Mouse (Mus musculus) frontal cortex, postnatal 25 days (tissue): ENCODE measurements around the gene Tctex1d4.

ENCODE experiments used
- DNase-seq, 2 experiments: peaks; one replicate each; pipeline ENCODE4 v3.0.0; 2022; ENCODE audit warnings: low spot score in 2 of 2

The Tctex1d4 gene

GRCm38 (mm10) chr4:117126675-117127290 lies at the start of gene Tctex1d4:
Tctex1d4 (plus strand) TSS chr4:117126794.
- DNase-seq: no peak

- DNase-seq: no peak
These were observed 38.5 kb upstream of the Tctex1d4 start for GRCm38 (mm10) chr4:117087948-117088640.

GRCm38 (mm10) chr4:117090586-117090985 lies 36.0 kb upstream of the Tctex1d4 start:
- no peak for DNase-seq

- DNase-seq: no peak
These were observed 31.8 kb upstream of the Tctex1d4 start for GRCm38 (mm10) chr4:117094626-117095361.

GRCm38 (mm10) chr4:117095551-117096452 lies 30.8 kb upstream of the Tctex1d4 start, which contains the start of gene Ptch2:
Ptch2 (plus strand) TSS chr4:117096075.
- peak in 1 of 2 experiments; percentile 14 for DNase-seq

- DNase-seq: no peak
These were observed 29.9 kb upstream of the Tctex1d4 start for GRCm38 (mm10) chr4:117096666-117097065.

- DNase-seq: no peak
These were observed 28.4 kb upstream of the Tctex1d4 start for GRCm38 (mm10) chr4:117097969-117098763.

GRCm38 (mm10) chr4:117098764-117099036 lies 27.9 kb upstream of the Tctex1d4 start:
- no peak for DNase-seq

- no peak for DNase-seq
These were observed 26.6 kb upstream of the Tctex1d4 start for GRCm38 (mm10) chr4:117100036-117100435.

- no peak for DNase-seq
These were observed 25.4 kb upstream of the Tctex1d4 start for GRCm38 (mm10) chr4:117101218-117101617.

GRCm38 (mm10) chr4:117104672-117105071 lies 21.9 kb upstream of the Tctex1d4 start:
- no peak for DNase-seq

- no peak for DNase-seq
These were observed 21.5 kb upstream of the Tctex1d4 start for GRCm38 (mm10) chr4:117105127-117105526.

- DNase-seq: no peak
These were observed 18.6 kb upstream of the Tctex1d4 start for GRCm38 (mm10) chr4:117107813-117108523.

- no peak for DNase-seq
These were observed 18.1 kb upstream of the Tctex1d4 start for GRCm38 (mm10) chr4:117108524-117108849.

GRCm38 (mm10) chr4:117109330-117109729 lies 17.3 kb upstream of the Tctex1d4 start:
- DNase-seq: no peak

GRCm38 (mm10) chr4:117110249-117110648 lies 16.3 kb upstream of the Tctex1d4 start:
- DNase-seq: no peak

GRCm38 (mm10) chr4:117110985-117111384 lies 15.6 kb upstream of the Tctex1d4 start:
- DNase-seq: no peak

GRCm38 (mm10) chr4:117113237-117113636 lies 13.4 kb upstream of the Tctex1d4 start:
- DNase-seq: no peak

GRCm38 (mm10) chr4:117115592-117115991 lies 11.0 kb upstream of the Tctex1d4 start:
- no peak for DNase-seq

GRCm38 (mm10) chr4:117117931-117118330 lies 8.7 kb upstream of the Tctex1d4 start:
- no peak for DNase-seq

- no peak for DNase-seq
These were observed 7.0 kb upstream of the Tctex1d4 start for GRCm38 (mm10) chr4:117119636-117120035.
